9 mouse cellular contexts compared by ENCODE assay signal in the genomic region with DNA sequence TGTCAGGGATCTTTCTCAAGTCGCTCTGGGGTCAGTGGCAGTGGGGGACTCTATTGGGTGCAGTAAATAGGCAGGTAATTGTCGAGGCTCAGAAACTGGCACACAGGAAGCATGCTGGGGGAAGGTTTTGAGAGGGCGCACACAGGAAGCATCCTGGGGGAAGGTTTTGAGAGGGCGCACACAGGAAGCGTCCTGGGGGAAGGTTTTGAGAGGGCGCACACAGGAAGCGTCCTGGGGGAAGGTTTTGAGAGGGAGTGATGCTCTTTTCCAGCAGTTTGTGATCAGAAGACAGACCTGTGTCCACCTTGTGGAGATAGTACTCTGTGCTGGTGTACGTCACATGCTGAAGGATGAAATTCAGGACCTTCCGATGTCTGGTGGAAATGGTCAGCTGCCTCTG. TPM values are rescaled to one million over a fixed set of nuclear protein-coding genes. Genes with fewer than 3 reads are reported as not detected.
A peak's percentile ranks its signal among the peaks of the same experiment; 100 is the strongest.
DNase-seq lines count a peak whose midpoint lies in the region; ATAC-seq and TF ChIP-seq lines count a peak whose summit lies in the region.
"Had no signal": no experiment of that assay in that cellular context is flagged by ENCODE, and none has a peak within 500 bp of the region (broad histone marks: within the 10 kb centered on the region; RNA-seq: fewer than 3 reads in every experiment).

No protein-coding gene starts in this region.

- H3K27ac ChIP-seq in forebrain, embryonic 13.5 days, result no peak overlapping the region
- no peak overlapping the region for H3K27ac ChIP-seq in forebrain, embryonic 15.5 days (replicated peaks)
- H3K27ac ChIP-seq in intestine, embryonic 16.5 days (ENCODE audit: low read length), result no peak overlapping the region

- H3K4me1 ChIP-seq in forebrain, embryonic 13.5 days, result no peaks in the 10 kb centered on the region
- H3K4me1 ChIP-seq in forebrain, embryonic 15.5 days, result no peaks in the 10 kb centered on the region
- no peaks in the 10 kb centered on the region for H3K4me1 ChIP-seq in intestine, embryonic 16.5 days (ENCODE audit: control insufficient read depth, insufficient read depth, low read length)

- H3K9me3 ChIP-seq in forebrain, embryonic 13.5 days (replicated peaks), result no peaks in the 10 kb centered on the region
- H3K9me3 ChIP-seq in forebrain, embryonic 15.5 days, result no peaks in the 10 kb centered on the region
- no peaks in the 10 kb centered on the region for H3K9me3 ChIP-seq in intestine, embryonic 16.5 days (ENCODE audit: control insufficient read depth, low read length)

- 0 out of 2 replicates have a peak overlapping the region, but pooled peaks have one; percentile 11 for H3K4me2 ChIP-seq in forebrain, embryonic 13.5 days
- H3K4me2 ChIP-seq in forebrain, embryonic 15.5 days (replicated peaks), result no peak overlapping the region
- no peak overlapping the region for H3K4me2 ChIP-seq in intestine, embryonic 16.5 days (ENCODE audit: low read depth, low read length)

- WGBS in forebrain, embryonic 13.5 days, result 23% methylated on average over 9 of the region's 9 CpGs
- 20% methylated on average over 9 of the region's 9 CpGs for WGBS in forebrain, embryonic 15.5 days
- WGBS in intestine, embryonic 16.5 days, result 44% methylated on average over 9 of the region's 9 CpGs

- H3K4me3 ChIP-seq in forebrain, embryonic 13.5 days, result no peak overlapping the region
- H3K4me3 ChIP-seq in forebrain, embryonic 15.5 days, result no peak overlapping the region
- no peak overlapping the region for H3K4me3 ChIP-seq in intestine, embryonic 16.5 days (ENCODE audit: low read length)

- no peaks in the 10 kb centered on the region for H3K27me3 ChIP-seq in forebrain, embryonic 13.5 days
- H3K27me3 ChIP-seq in forebrain, embryonic 15.5 days, result no peaks in the 10 kb centered on the region
- no peaks in the 10 kb centered on the region for H3K27me3 ChIP-seq in intestine, embryonic 16.5 days (replicated peaks; ENCODE audit: control insufficient read depth, insufficient read depth, low read length)

- H3K36me3 ChIP-seq in forebrain, embryonic 13.5 days (ENCODE audit: poor library complexity, severe bottlenecking), result no peaks in the 10 kb centered on the region
- H3K36me3 ChIP-seq in forebrain, embryonic 15.5 days, result no peaks in the 10 kb centered on the region
- no peaks in the 10 kb centered on the region for H3K36me3 ChIP-seq in intestine, embryonic 16.5 days (ENCODE audit: control insufficient read depth, insufficient read depth, low read length)

- no peak for ATAC-seq in forebrain, embryonic 13.5 days
- ATAC-seq in forebrain, embryonic 15.5 days (replicated peaks), result no peak
- ATAC-seq in megakaryocyte-erythroid progenitor cell, adult 5-6 weeks (replicated peaks; ENCODE audit: low FRiP score, low TSS enrichment, poor library complexity, severe bottlenecking), result 0 out of 2 replicates have a peak, but pooled peaks have one; percentile 39
- ATAC-seq in intestine, embryonic 16.5 days, result no peak

- TF ChIP-seq CTCF in brain, embryonic 14.5 days (IDR thresholded peaks at IDR 0.05; ENCODE audit: borderline replicate concordance, extremely low read depth, insufficient read depth, insufficient read length), result no peak

- no peak overlapping the region for H3K9ac ChIP-seq in forebrain, embryonic 13.5 days
- no peak overlapping the region for H3K9ac ChIP-seq in forebrain, embryonic 15.5 days (replicated peaks)
- no peak overlapping the region for H3K9ac ChIP-seq in intestine, embryonic 16.5 days (ENCODE audit: low read depth, low read length)

- DNase-seq in B cell, adult 2 months, result peak; percentile 40 to 50
- peak; percentile 31 for DNase-seq in brain, embryonic 14.5 days (ENCODE audit: low read depth)
- no peak for DNase-seq in c-Kit-positive CD71-positive TER-119-positive erythroid progenitor cells, embryonic 14.5 days (ENCODE audit: low spot score)
- DNase-seq in yolk sac, embryonic 10.5 days (ENCODE audit: low spot score), result no peak
- DNase-seq: adrenal gland, adult 8-10 months had no signal

- TF ChIP-seq POLR2A in brain, embryonic 14.5 days (IDR thresholded peaks at IDR 0.05; ENCODE audit: borderline replicate concordance, extremely low read depth, insufficient read depth, insufficient read length, poor library complexity, severe bottlenecking), result no peak

RNA-seq across cellular contexts. Expression of a gene that starts 33.5 kb away (rescaled TPM):
- polyA plus RNA-seq in forebrain, embryonic 13.5 days (2015; fragmentation: Nextera tagmentation; extraction: Ambion mirVana), result 0.96 and 1.5 TPM in 2 replicates
- polyA plus RNA-seq in forebrain, embryonic 15.5 days (2015; fragmentation: Nextera tagmentation; extraction: Ambion mirVana), result 1.7 and 2.0 TPM in 2 replicates
- 2.7 and 3.3 TPM in 2 replicates for polyA plus RNA-seq in brain, embryonic 14.5 days (2012; rRNA removed)
- 5.9 and 8.9 TPM in 2 replicates for total RNA-seq in megakaryocyte-erythroid progenitor cell, adult 5-6 weeks (2014; fragmentation: Nextera tagmentation)
- total RNA-seq in megakaryocyte-erythroid progenitor cell, adult 5-6 weeks (2017), result 3.4 and 5.7 TPM in 2 replicates
- polyA plus RNA-seq in intestine, embryonic 16.5 days (2015; fragmentation: Nextera tagmentation; extraction: Ambion mirVana), result 8.7 and 10.3 TPM in 2 replicates

RNA-seq across cellular contexts. Expression of a gene that starts 38.8 kb away (rescaled TPM):
- 1.4 and 2.8 TPM in 2 replicates for polyA plus RNA-seq in forebrain, embryonic 13.5 days (2015; fragmentation: Nextera tagmentation; extraction: Ambion mirVana)
- 2.5 and 2.6 TPM in 2 replicates for polyA plus RNA-seq in forebrain, embryonic 15.5 days (2015; fragmentation: Nextera tagmentation; extraction: Ambion mirVana)
- 1.4 and 1.5 TPM in 2 replicates for polyA plus RNA-seq in brain, embryonic 14.5 days (2012; rRNA removed)
- 4.4 and 5.0 TPM in 2 replicates for total RNA-seq in megakaryocyte-erythroid progenitor cell, adult 5-6 weeks (2014; fragmentation: Nextera tagmentation)
- 4.0 and 4.6 TPM in 2 replicates for total RNA-seq in megakaryocyte-erythroid progenitor cell, adult 5-6 weeks (2017)
- polyA plus RNA-seq in intestine, embryonic 16.5 days (2015; fragmentation: Nextera tagmentation; extraction: Ambion mirVana), result 17.3 and 17.4 TPM in 2 replicates

RNA-seq across cellular contexts. Expression of a gene that starts 38.9 kb away (rescaled TPM):
- not detected in 2 replicates for polyA plus RNA-seq in forebrain, embryonic 13.5 days (2015; fragmentation: Nextera tagmentation; extraction: Ambion mirVana)
- not detected in 2 replicates for polyA plus RNA-seq in forebrain, embryonic 15.5 days (2015; fragmentation: Nextera tagmentation; extraction: Ambion mirVana)
- 0.06 TPM in 1 of 2 replicates, not detected in the other for polyA plus RNA-seq in brain, embryonic 14.5 days (2012; rRNA removed)
- not detected in 2 replicates for total RNA-seq in megakaryocyte-erythroid progenitor cell, adult 5-6 weeks (2014; fragmentation: Nextera tagmentation)
- not detected in 2 replicates for total RNA-seq in megakaryocyte-erythroid progenitor cell, adult 5-6 weeks (2017)
- 41.8 and 44.3 TPM in 2 replicates for polyA plus RNA-seq in intestine, embryonic 16.5 days (2015; fragmentation: Nextera tagmentation; extraction: Ambion mirVana)
- total RNA-seq: adrenal gland, adult 8-10 months had no signal

RNA-seq across cellular contexts. Expression of a gene that starts 51.5 kb away (rescaled TPM):
- polyA plus RNA-seq in forebrain, embryonic 13.5 days (2015; fragmentation: Nextera tagmentation; extraction: Ambion mirVana), result not detected in 2 replicates
- polyA plus RNA-seq in forebrain, embryonic 15.5 days (2015; fragmentation: Nextera tagmentation; extraction: Ambion mirVana), result 0.23 TPM in 1 of 2 replicates, not detected in the other
- 0.67 and 9.9 TPM in 2 replicates for polyA plus RNA-seq in brain, embryonic 14.5 days (2012; rRNA removed)
- total RNA-seq in megakaryocyte-erythroid progenitor cell, adult 5-6 weeks (2014; fragmentation: Nextera tagmentation), result 5.6 and 7.5 TPM in 2 replicates
- 0.56 and 3.2 TPM in 2 replicates for total RNA-seq in megakaryocyte-erythroid progenitor cell, adult 5-6 weeks (2017)
- 0.43 and 0.51 TPM in 2 replicates for polyA plus RNA-seq in intestine, embryonic 16.5 days (2015; fragmentation: Nextera tagmentation; extraction: Ambion mirVana)

Comparison
In these comparisons a context has a peak if more than half of its experiments do, and no peak if none do; other contexts are left out.
1. DNase-seq: peak in B cell, adult 2 months (2 of 2) and brain, embryonic 14.5 days (single experiment); none in c-Kit-positive CD71-positive TER-119-positive erythroid progenitor cells, embryonic 14.5 days (single experiment) and yolk sac, embryonic 10.5 days (single experiment).
2. RNA of a gene that starts 38.9 kb away (polyA plus RNA-seq): 41.8 to 44.3 TPM in intestine, embryonic 16.5 days; not detected in forebrain, embryonic 15.5 days, not detected in forebrain, embryonic 13.5 days and 0.06 TPM in brain, embryonic 14.5 days; every median in the first group is over 10 times any median in the second.